Mouse (Mus musculus) hindbrain, postnatal 0 days (tissue): ENCODE measurements at regions not wholly inside any gene's neighbourhood (a gene's known extent, or its start where the extent isn't known, plus 50 kb on each side); places are given as distances from the start of the nearest gene placed in this dataset.

ENCODE experiments used
- ATAC-seq: fragments of 200-750 bp; cut with Nextera tagmentation; 2 replicates; pipeline ENCODE4 v1.8.0; 2017; ENCODE audit warnings: mild to moderate bottlenecking, moderate TSS enrichment, moderate library complexity
- DNase-seq: peaks from one replicate; pipeline ENCODE4 v3.0.0-alpha.2; 2015; ENCODE audit warnings: low spot score
- H3K27ac ChIP-seq: fragments of 300-500 bp; sonication (generic); 2 replicates; pipeline ENCODE4 v1.5.1; 2014; ENCODE audit warnings: mild to moderate bottlenecking
- H3K27me3 ChIP-seq: fragments of 300-500 bp; sonication (generic); 2 replicates; pipeline ENCODE4 v1.6.1; 2014; ENCODE audit warnings: low read length, mixed read lengths; ENCODE audit not compliant: insufficient read depth
- H3K36me3 ChIP-seq: fragments of 300-500 bp; sonication (generic); 2 replicates; pipeline ENCODE4 v1.6.1; 2014; ENCODE audit warnings: low read length, mixed read lengths; ENCODE audit not compliant: insufficient read depth
- H3K4me1 ChIP-seq: fragments of 300-500 bp; sonication (generic); 2 replicates; pipeline ENCODE4 v1.6.1; 2014; ENCODE audit warnings: antibody characterized with exemption, low read length, mixed read lengths; ENCODE audit not compliant: insufficient read depth
- H3K4me2 ChIP-seq: fragments of 300-500 bp; sonication (generic); 2 replicates; pipeline ENCODE4 v1.6.1; 2014; ENCODE audit warnings: low read depth, mild to moderate bottlenecking, low read length, moderate library complexity, mixed read lengths
- H3K4me3 ChIP-seq: fragments of 300-500 bp; sonication (generic); 2 replicates; pipeline ENCODE4 v1.5.1; 2014; ENCODE audit warnings: low read length
- H3K9ac ChIP-seq: fragments of 300-500 bp; sonication (generic); replicated peaks from 2 replicates; pipeline ENCODE4 v1.6.1; 2014; ENCODE audit warnings: mild to moderate bottlenecking, low read length, moderate library complexity, mixed read lengths
- H3K9me3 ChIP-seq: fragments of 300-500 bp; sonication (generic); 2 replicates; pipeline ENCODE4 v1.6.1; 2016; ENCODE audit warnings: low read length, mixed read lengths
- CTCF ChIP-seq: IDR thresholded peaks from 2 replicates; pipeline ENCODE4 v1.5.1; 2016; ENCODE audit warnings: antibody characterized with exemption, control low read depth, low read depth
- WGBS: fragments of 180-500 bp; shearing (Covaris S2); extraction: QIAGEN DNeasy Blood & Tissue Kit; methylation state at CpG from one replicate; pipeline ENCODE4 v1.1.7; 2014; 5-methylcytosine and 5-hydroxymethylcytosine counted together

DNA sequence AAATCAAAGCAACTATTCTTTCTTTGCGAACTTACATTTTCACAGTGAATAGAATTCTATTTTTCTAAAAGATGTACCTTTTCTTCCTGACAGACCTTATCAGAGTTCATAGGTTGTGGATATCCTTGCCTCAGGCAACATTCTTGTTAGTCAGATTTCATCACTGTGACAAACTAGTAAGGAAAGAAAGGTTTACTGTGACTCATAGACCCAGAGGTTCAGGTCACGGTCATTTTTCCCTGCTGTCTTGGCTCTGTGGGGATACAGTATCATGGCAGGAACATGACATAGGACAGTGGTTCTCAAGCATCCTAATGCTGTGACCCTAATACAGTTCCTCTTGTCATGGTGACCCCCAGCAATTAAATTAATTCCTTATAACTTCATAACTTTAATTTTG is 78.4 kb upstream of the Akt3 start:
- Histone ChIP-seq H3K4me1 (no peaks in the 10 kb centered on the region), H3K27me3 (no peaks in the 10 kb centered on the region), H3K9me3 (no peaks in the 10 kb centered on the region), H3K9ac (no peak overlapping the region), H3K36me3 (no peaks in the 10 kb centered on the region), H3K4me2 (no peak overlapping the region), H3K27ac (no peak overlapping the region), H3K4me3 (no peak overlapping the region)
- whole genome bisulfite sequencing = 86% methylated on average over 2 of the region's 2 CpGs
- ATAC-seq (no peak), DNase-seq (no peak)
- no peak for TF ChIP-seq CTCF

DNA sequence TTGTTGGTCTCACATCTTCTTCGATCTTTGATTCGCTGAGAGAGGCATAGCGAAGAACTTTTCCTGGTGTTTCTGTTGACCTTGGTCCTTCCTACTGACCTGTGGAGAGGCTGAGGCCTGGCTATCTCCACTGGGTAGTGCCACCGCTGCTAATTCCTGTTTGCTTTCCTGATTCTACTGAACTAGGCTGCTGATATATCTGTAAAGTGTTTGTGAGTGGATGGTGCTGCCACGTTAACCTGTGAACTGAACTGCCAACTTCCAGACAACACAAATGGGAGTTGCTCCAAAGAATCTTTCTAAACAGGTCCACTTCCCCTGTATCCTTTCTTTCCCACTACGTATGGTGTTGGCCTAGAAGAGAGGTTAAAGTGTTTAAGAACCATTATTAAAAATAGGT is 78.0 kb upstream of the Akt3 start:
- no peak overlapping the region for H3K4me2 ChIP-seq
- H3K4me3 ChIP-seq = no peak overlapping the region
- no peak overlapping the region for H3K9ac ChIP-seq
- H3K36me3 ChIP-seq = no peaks in the 10 kb centered on the region
- H3K4me1 ChIP-seq = no peaks in the 10 kb centered on the region
- H3K27me3 ChIP-seq = no peaks in the 10 kb centered on the region
- no peaks in the 10 kb centered on the region for H3K9me3 ChIP-seq
- 91% methylated on average over 6 of the region's 6 CpGs for WGBS
- ATAC-seq = no peak
- no peak overlapping the region for H3K27ac ChIP-seq
- no peak for DNase-seq
- no peak for TF ChIP-seq CTCF

DNA sequence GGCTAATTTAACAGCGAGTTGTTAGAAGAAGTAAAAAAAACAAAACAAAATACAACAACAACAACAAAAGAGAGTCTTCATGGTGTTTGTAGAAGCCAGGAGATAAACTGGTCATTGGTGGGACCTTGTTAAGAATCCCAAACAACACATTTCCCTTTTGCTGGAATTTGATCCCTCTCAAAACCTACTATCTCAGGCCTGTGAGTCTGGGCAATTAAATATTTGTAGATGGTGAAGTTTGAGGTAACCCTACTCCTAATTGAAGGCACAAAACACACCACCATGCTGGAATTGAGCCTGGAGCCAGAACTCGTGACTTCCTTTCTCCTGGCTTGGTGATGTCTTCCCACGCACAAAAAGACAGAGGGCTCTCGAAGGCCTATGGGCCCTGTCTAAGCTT is 65.4 kb upstream of the Akt3 start:
- Histone ChIP-seq H3K36me3 (no peaks in the 10 kb centered on the region), H3K27me3 (no peaks in the 10 kb centered on the region), H3K9me3 (no peaks in the 10 kb centered on the region), H3K4me3 (peak overlapping the region; percentile 55), H3K9ac (no peak overlapping the region), H3K27ac (no peak overlapping the region), H3K4me2 (peak overlapping the region; percentile 88), H3K4me1 (0 out of 2 replicates have a peak, but pooled peaks cover 6% of the 10 kb centered on the region)
- TF ChIP-seq CTCF = no peak
- ATAC-seq (no peak), DNase-seq (no peak)
- 42% methylated on average over 4 of the region's 4 CpGs for WGBS

DNA sequence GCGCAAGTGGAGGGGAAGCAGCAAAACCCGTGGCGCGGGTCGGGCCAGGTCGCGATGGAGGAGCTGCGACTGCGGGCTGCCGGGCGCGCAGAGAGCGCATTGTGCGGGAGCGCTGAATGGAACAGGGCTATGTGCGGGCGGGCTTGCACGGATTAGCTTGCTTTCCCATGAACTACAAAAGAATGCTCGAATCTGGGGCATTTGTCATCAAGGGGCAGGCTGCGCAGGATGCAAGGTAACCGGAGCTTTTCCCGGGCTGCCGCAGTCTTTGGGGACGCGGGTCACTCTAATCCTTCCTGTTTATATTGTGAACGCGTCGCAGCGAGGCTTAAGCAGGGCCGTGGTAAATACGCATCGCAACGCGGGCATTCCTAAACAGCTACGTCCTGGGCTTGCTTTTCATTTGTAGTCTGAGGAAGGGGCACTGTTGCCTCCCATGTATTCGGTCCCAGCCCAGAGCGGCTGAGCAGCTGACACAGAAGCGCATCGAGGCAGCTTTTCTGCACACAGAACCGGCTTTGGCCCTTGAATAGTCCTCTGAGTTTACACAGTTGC is 64.8 kb upstream of the Akt3 start:
- H3K27me3 ChIP-seq = no peaks in the 10 kb centered on the region
- DNase-seq (peak; percentile 44), ATAC-seq (peak; percentile 71)
- TF ChIP-seq CTCF = no peak
- H3K9me3 ChIP-seq = no peaks in the 10 kb centered on the region
- WGBS = under 1% methylated on average over 40 of the region's 40 CpGs
- H3K27ac ChIP-seq = no peak overlapping the region
- H3K4me2 ChIP-seq = peak overlapping the region; percentile 88
- H3K4me1 ChIP-seq = 0 out of 2 replicates have a peak, but pooled peaks cover 6% of the 10 kb centered on the region
- H3K9ac ChIP-seq = peak overlapping the region; percentile 58
- no peaks in the 10 kb centered on the region for H3K36me3 ChIP-seq
- H3K4me3 ChIP-seq = peak overlapping the region; percentile 55

DNA sequence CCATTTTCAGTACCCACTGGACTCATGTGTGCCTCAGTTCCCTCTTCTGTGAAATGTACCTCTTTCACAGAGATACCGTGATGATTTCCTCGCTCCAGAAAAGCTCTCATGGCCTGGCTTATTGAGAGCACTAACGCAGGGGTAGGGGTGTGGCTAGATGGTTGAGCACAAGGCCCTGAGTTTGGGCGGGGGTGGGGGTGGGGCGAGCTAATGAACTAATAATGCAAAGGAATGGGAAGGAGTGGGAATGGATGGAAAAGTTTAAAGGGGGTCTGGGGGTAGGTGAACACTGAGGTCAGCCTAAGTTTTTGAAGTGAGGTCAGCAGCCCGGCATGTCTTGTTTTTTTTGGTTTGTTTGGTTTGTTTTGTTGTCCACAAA is 64.3 kb upstream of the Akt3 start:
- Histone ChIP-seq H3K27me3 (no peaks in the 10 kb centered on the region), H3K36me3 (no peaks in the 10 kb centered on the region), H3K4me2 (peak overlapping the region; percentile 88), H3K4me3 (peak overlapping the region; percentile 55), H3K9me3 (no peaks in the 10 kb centered on the region), H3K4me1 (0 out of 2 replicates have a peak, but pooled peaks cover 6% of the 10 kb centered on the region), H3K9ac (peak overlapping the region; percentile 58), H3K27ac (no peak overlapping the region)
- DNase-seq = no peak
- TF ChIP-seq CTCF = no peak
- WGBS = 5% methylated on average over 6 of the region's 6 CpGs
- ATAC-seq = peak; percentile 56

DNA sequence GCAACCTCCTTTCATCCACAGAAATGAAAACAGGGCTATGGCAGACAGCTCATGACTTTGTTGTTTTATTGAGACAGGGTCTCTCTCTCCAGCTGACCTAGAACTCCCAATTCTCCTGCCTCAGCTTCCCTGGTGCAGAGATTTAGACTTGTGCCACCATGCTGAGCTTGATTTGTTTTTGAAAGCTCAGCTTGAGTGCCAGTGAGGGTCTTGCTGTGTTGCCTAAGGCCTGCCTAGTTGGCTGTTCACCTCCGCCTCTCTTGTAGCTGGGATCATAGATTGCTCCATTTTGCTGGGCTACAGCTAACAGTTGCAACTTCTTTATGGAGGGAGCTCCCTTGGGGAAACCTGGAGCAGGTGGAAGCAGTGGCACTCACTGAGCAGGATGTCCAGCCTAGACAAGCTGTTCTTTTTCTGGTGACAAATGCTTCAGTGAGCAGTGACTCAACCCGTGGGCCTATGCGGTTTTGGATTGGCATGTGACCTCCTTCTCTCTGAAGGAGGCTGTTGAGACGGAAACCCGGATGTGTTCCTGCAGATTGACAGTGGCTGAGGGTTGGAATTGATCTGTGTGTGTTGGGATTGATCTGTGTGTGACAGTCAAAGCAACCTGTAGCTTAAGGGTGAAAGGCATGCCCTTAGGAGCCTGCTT is 63.8 kb upstream of the Akt3 start:
- H3K9me3 ChIP-seq = no peaks in the 10 kb centered on the region
- 0 out of 2 replicates have a peak, but pooled peaks cover 6% of the 10 kb centered on the region for H3K4me1 ChIP-seq
- H3K27me3 ChIP-seq = no peaks in the 10 kb centered on the region
- no peak for TF ChIP-seq CTCF
- no peaks in the 10 kb centered on the region for H3K36me3 ChIP-seq
- WGBS = 46% methylated on average over 5 of the region's 5 CpGs
- no peak for ATAC-seq
- H3K4me2 ChIP-seq = peak overlapping the region; percentile 88; the same call in 1 of the 2 replicates
- H3K4me3 ChIP-seq = no peak overlapping the region
- DNase-seq = peak; percentile 5
- no peak overlapping the region for H3K9ac ChIP-seq
- no peak overlapping the region for H3K27ac ChIP-seq
